Mouse (Mus musculus) CH12.LX (cell line): Measurements from ENCODE around the gene Kcnc3.

ENCODE experiments used
- CTCF ChIP-seq, 2 experiments: IDR thresholded peaks in 1 of 2; conservative IDR thresholded peaks in 1 of 2; 2 replicates each; pipeline ENCODE4 v1.5.1; 2011 to 2012; ENCODE audit warnings: low read depth in 2 of 2, low read length in 2 of 2, improper control_type of control experiment in 1 of 2, inconsistent platforms in 1 of 2, mild to moderate bottlenecking in 1 of 2, moderate library complexity in 1 of 2
- USF1 ChIP-seq: IDR thresholded peaks from 2 replicates; pipeline ENCODE4 v1.6.1; 2014; ENCODE audit warnings: low read depth, mild to moderate bottlenecking, inconsistent platforms, low read length, improper control_type of control experiment

DNA sequence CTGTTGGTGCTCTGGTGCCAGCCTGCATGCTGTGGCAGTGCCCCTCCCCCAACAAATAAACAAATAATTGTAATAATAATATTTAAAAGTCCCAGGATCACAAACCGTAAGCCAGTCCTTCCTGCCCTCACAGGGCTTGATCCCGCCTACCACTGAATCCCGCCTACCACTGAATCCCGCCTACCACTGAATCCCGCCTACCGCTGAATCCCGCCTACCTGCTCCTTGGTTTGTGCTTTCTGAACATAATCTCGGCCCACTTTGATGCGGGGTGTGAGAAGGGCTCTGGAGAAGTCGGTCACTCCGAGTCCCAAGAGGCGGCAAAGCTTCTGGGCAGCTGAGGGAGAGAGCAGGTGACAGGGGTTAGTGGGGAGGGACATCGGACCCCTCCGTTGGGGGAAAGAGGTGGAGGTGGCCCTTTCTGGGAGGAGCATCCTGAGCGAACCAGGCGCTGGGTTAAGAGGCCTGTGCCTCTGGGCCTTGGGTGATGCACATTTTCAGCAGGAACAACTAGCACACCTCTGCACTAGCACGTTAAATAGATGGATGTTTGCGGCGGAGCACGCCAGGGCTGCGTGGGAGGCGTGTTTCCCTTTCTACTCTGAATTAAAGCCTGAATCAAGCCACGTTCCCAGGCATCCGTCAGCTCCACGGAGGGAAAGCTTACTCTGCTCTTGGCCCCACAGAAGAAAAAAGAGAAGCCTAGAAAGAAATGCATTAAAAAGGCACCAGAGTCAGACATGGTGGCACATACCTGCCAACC is 50.6 kb downstream of the Kcnc3 start:
- TF ChIP-seq CTCF (conservative IDR thresholded peaks at IDR 0.05 in 1 of 2, IDR thresholded peaks at IDR 0.05 in 1 of 2; ENCODE audit: low read depth in 2 of 2, low read length in 2 of 2) (no peak), USF1 (no peak)
